Mouse (Mus musculus): ENCODE measurements around the gene Cyp19a1. TPM values are rescaled to one million over a fixed set of nuclear protein-coding genes. Genes with fewer than 3 reads are reported as not detected.

Cyp19a1 gene
- polyA plus RNA-seq, 1 experiment from 2014 or later, result not detected

DNA sequence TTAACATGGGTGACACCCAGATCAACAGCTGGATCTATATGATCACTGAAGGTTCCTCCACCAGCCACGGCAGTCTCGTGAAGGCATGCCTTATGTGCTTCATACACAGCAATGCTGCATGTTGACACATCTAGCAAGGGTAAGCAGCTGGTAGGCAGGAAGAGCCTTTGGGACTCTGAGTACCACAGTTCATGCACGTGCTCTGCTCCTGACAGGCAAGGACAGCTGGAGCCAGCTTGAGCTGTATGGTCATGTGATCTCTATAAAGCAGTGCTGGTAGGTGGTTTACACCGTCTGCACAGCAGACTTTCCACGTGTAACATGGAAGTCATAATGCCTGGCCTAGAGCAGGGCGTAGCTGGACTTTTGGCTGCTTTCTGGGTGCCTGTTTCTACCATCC is 2.1 kb upstream of the Cyp19a1 start:
- ATAC-seq (no peak), DNase-seq (no peak)
- 73% methylated on average over 6 of the region's 6 CpGs for WGBS (ENCODE audit: insufficient replicate concordance)
- Histone ChIP-seq H3K4me3 (ENCODE audit: low read depth, low read length) (no peak overlapping the region), H3K4me2 (ENCODE audit: low read depth, low read length) (no peak overlapping the region), H3K36me3 (replicated peaks; ENCODE audit: insufficient read depth, low read length) (no peaks in the 10 kb centered on the region), H3K27me3 (ENCODE audit: insufficient read depth, low read length) (no peaks in the 10 kb centered on the region), H3K9me3 (ENCODE audit: low read length) (no peaks in the 10 kb centered on the region), H3K9ac (replicated peaks) (no peak overlapping the region), H3K4me1 (ENCODE audit: insufficient read depth) (no peaks in the 10 kb centered on the region), H3K27ac (ENCODE audit: low read depth) (no peak overlapping the region)
- TF ChIP-seq EP300 (IDR thresholded peaks at IDR 0.05; ENCODE audit: low read depth) (no peak), CTCF (IDR thresholded peaks at IDR 0.05; ENCODE audit: low read depth) (no peak)

DNA sequence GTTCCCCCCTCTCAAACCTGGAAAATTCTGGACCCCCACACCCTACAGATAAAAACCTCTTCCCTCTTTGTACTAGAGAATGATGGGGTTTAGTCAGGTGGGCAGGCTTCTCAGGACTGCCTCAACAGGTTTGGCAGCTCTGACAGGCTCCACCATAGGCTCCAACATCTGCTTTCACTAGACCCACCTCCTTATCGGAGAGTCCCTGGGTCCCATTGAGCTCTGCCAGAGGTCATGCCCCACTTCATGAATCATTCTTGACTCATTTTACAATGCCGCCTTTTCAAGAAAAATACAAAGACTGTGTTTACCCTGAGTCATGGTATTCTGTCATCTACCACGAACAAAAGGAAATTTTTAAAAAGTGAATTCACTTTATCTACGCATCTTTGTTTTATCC is 3.2 kb downstream of the Cyp19a1 start:
- ATAC-seq (no peak), DNase-seq (no peak)
- Histone ChIP-seq H3K4me3 (ENCODE audit: low read depth, low read length) (no peak overlapping the region), H3K9me3 (ENCODE audit: low read length) (no peaks in the 10 kb centered on the region), H3K27ac (ENCODE audit: low read depth) (no peak overlapping the region), H3K27me3 (ENCODE audit: insufficient read depth, low read length) (no peaks in the 10 kb centered on the region), H3K9ac (replicated peaks) (no peak overlapping the region), H3K4me1 (ENCODE audit: insufficient read depth) (no peaks in the 10 kb centered on the region), H3K4me2 (ENCODE audit: low read depth, low read length) (no peak overlapping the region), H3K36me3 (replicated peaks; ENCODE audit: insufficient read depth, low read length) (no peaks in the 10 kb centered on the region)
- WGBS (ENCODE audit: insufficient replicate concordance), result 79% methylated on average over 4 of the region's 4 CpGs
- TF ChIP-seq CTCF (IDR thresholded peaks at IDR 0.05; ENCODE audit: low read depth) (no peak), EP300 (IDR thresholded peaks at IDR 0.05; ENCODE audit: low read depth) (no peak)

DNA sequence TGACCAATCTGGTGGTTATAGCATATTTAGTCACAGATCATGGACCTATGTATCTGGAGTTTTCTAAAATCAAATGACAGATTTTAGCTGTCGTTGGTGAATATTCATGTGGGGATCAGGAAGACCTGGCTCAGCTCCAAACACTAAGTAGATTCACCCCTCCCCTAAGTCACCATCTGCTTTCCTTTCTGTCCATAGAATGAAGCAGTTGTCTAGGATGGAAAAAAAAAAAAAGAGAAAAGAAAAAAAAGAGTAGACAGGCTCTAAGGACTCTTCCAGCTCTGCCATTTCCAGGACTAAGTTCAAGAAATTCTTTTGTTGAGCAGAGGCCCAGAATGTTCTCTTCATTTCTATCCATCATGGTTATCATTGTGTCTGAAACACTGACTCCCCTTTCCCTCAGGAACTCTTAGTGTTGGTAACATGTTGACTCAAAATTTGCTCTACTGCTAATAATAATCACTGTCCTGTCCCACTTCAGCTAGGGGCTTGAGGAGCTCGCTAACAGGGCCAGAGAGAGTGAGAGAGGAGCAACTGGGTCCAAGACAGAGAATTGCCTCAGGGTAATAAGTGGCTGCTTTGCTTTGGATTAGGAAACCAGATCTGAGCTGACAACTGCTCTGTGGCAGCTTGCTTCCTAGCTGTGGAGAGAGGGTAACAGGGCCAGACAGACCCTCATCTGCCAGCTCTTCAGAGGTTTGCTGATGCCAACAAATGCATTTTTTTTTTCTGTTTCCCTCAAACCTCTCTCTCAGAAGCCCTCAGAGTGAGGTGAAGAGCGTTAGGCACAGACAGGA is 22.8 kb downstream of the Cyp19a1 start:
- Histone ChIP-seq H3K27me3 (ENCODE audit: insufficient read depth, low read length) (no peaks in the 10 kb centered on the region), H3K36me3 (replicated peaks; ENCODE audit: insufficient read depth, low read length) (no peaks in the 10 kb centered on the region), H3K9me3 (ENCODE audit: low read length) (no peaks in the 10 kb centered on the region), H3K9ac (replicated peaks) (no peak overlapping the region), H3K4me1 (ENCODE audit: insufficient read depth) (no peaks in the 10 kb centered on the region), H3K4me2 (ENCODE audit: low read depth, low read length) (no peak overlapping the region), H3K4me3 (ENCODE audit: low read depth, low read length) (no peak overlapping the region), H3K27ac (ENCODE audit: low read depth) (no peak overlapping the region)
- ATAC-seq (no peak), DNase-seq (no peak)
- TF ChIP-seq EP300 (IDR thresholded peaks at IDR 0.05; ENCODE audit: low read depth), result no peak
- WGBS (ENCODE audit: insufficient replicate concordance), result 61% methylated on average over 3 of the region's 3 CpGs

DNA sequence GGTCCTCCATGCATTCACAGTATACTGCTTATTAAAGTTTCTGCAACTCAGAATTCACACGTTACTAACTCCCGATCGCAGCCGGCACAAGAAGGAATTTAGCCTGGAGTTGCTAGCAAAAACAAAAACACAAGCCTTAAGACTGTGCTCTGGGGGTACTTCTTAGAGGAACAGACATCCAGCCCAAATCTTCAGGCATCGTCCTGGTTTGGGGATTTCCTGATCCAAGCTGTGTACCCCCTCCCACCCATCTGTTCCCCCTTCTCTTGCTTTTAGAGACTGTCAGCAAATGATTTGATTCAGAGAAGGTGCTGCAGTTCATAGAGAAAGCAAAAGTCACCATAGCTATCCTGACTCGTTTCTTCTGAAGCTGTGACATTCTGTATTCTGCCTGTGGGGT is 40.3 kb downstream of the Cyp19a1 start:
- ATAC-seq (no peak), DNase-seq (no peak)
- Histone ChIP-seq H3K9ac (replicated peaks) (no peak overlapping the region), H3K4me1 (ENCODE audit: insufficient read depth) (no peaks in the 10 kb centered on the region), H3K36me3 (replicated peaks; ENCODE audit: insufficient read depth, low read length) (no peaks in the 10 kb centered on the region), H3K27ac (ENCODE audit: low read depth) (no peak overlapping the region), H3K27me3 (ENCODE audit: insufficient read depth, low read length) (no peaks in the 10 kb centered on the region), H3K4me2 (ENCODE audit: low read depth, low read length) (no peak overlapping the region), H3K4me3 (ENCODE audit: low read depth, low read length) (no peak overlapping the region), H3K9me3 (ENCODE audit: low read length) (no peaks in the 10 kb centered on the region)
- WGBS (ENCODE audit: insufficient replicate concordance), result 59% methylated on average over 6 of the region's 6 CpGs
- TF ChIP-seq EP300 (IDR thresholded peaks at IDR 0.05; ENCODE audit: low read depth), result no peak
- TF ChIP-seq CTCF (IDR thresholded peaks at IDR 0.05; ENCODE audit: low read depth), result no peak

GRCm38 (mm10) chr9:54216511-54216910 is 51.4 kb downstream of the Cyp19a1 start:
- ATAC-seq, result no peak
- Histone ChIP-seq H3K4me1 (ENCODE audit: insufficient read depth) (no peaks in the 10 kb centered on the region), H3K9ac (replicated peaks) (no peak overlapping the region), H3K4me3 (ENCODE audit: low read depth, low read length) (no peak overlapping the region), H3K27me3 (ENCODE audit: insufficient read depth, low read length) (no peaks in the 10 kb centered on the region), H3K9me3 (ENCODE audit: low read length) (no peaks in the 10 kb centered on the region), H3K4me2 (ENCODE audit: low read depth, low read length) (no peak overlapping the region), H3K36me3 (replicated peaks; ENCODE audit: insufficient read depth, low read length) (no peaks in the 10 kb centered on the region), H3K27ac (ENCODE audit: low read depth) (no peak overlapping the region)
- DNase-seq, result no peak
- WGBS (ENCODE audit: insufficient replicate concordance), result 72% methylated on average over 5 of the region's 5 CpGs
- TF ChIP-seq CTCF (IDR thresholded peaks at IDR 0.05; ENCODE audit: low read depth) (no peak), EP300 (IDR thresholded peaks at IDR 0.05; ENCODE audit: low read depth) (no peak)

GRCm38 (mm10) chr9:54214881-54215280 is 53.0 kb downstream of the Cyp19a1 start:
- no peak for ATAC-seq
- Histone ChIP-seq H3K9ac (replicated peaks) (no peak overlapping the region), H3K4me3 (ENCODE audit: low read depth, low read length) (no peak overlapping the region), H3K36me3 (replicated peaks; ENCODE audit: insufficient read depth, low read length) (no peaks in the 10 kb centered on the region), H3K27me3 (ENCODE audit: insufficient read depth, low read length) (no peaks in the 10 kb centered on the region), H3K9me3 (ENCODE audit: low read length) (no peaks in the 10 kb centered on the region), H3K27ac (ENCODE audit: low read depth) (no peak overlapping the region), H3K4me1 (ENCODE audit: insufficient read depth) (no peaks in the 10 kb centered on the region), H3K4me2 (ENCODE audit: low read depth, low read length) (no peak overlapping the region)
- DNase-seq, result no peak
- 77% methylated on average over 9 of the region's 9 CpGs for WGBS (ENCODE audit: insufficient replicate concordance)
- TF ChIP-seq CTCF (IDR thresholded peaks at IDR 0.05; ENCODE audit: low read depth) (no peak), EP300 (IDR thresholded peaks at IDR 0.05; ENCODE audit: low read depth) (no peak)
